Mouse (Mus musculus): Measurements from ENCODE around the gene Ogdhl. TPM values are rescaled to one million over a fixed set of nuclear protein-coding genes. Genes with fewer than 3 reads are reported as not detected.
"Not testable (repeated sequence)": the region's sequence is repeated elsewhere in the genome, so short reads cannot be mapped to it uniquely, and the experiment has no call there.

Ogdhl gene
- 100 to 1,000 TPM; 120 to 136 (median 125) TPM for total RNA-seq (2022)

DNA sequence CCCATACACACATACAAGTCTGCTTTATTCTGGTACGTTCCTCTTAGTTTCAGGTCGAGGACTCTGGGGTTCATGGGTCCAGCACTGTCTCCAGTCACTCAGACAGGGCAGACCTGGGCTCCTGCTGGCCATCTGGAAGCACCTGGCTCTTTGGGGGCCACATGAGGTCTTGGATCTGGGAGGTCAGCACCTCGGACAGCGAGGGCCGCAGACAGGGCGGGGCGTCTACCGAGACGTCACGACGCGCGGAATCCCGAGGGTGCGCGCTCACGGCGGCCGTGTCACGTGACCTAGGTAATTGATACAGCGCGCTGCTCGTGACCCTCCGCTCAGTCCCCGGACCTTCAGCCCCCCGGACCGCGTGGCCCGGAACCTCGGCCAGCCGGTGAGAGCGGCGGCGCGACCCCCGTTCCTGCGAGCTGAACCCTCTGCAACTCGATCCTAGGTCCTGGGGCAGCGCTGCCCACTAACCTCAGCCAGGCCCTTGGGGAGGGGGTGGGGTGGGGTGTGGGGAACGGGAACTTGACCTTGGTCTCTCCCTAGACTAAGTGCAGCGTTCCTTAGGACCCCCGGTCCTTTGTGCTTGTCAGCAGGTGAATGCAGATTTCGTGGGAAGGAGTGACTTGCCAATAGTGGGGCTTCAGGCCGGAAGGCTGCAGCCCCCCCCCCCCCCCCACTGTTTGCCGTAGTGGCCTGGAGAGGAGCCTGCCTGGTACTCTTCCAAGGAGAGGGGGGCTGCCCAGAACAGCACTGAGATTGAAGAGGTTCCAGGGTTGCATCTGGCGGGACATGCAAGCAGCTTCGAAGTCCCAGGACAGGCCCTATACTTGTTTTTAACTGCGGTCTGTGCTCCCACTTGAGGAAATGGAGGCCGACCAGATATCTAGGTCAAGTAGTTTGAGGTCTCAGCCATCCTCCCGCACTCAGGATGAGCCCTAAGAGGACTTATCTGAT is at the start of gene Ogdhl:
Ogdhl (plus strand) TSS at position 288 of the 954 bp plus-strand sequence.
- peak; percentile 72 to 73 for DNase-seq (ENCODE audit: low spot score in 2 of 2)

DNA sequence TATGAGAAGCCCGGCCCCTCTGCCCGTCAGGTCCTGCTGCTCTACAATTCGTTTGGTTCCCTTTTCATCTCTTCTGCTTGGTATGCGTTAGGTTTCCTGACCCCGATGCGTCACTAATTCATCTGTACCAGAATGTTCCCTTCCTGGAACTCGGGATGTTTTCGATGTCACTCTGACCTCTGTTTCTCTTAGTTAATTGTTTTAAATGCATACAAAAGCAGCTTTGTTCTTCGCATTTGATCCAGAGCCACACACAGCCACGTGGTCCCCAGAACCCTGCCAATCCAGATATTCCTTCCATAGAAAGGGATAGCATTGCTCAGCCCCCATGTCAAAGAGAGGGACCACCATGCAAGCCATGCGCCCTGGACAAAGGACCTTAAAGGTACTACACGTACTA is 20.2 kb upstream of the Ogdhl start:
- peak in 1 of 2 experiments; percentile 78 for DNase-seq (ENCODE audit: low spot score in 2 of 2)

DNA sequence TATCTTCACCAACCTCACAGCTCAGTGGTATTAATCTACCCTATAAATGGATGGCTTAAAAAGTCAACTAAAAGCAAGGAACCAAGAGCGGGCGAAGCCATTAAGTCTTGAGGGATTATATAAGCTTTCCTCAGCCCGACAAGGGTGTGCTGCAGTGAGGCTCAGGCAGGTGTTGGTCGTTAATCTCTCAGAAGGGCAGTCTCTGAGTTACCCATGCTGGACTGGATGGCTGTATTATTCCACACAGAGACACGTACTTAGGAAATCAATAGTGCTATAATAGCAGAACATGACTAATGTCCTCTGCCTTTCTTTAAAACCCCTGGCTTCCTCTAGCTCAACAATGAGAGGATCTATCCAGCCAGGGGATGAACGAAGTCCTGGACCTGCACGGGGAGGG is 19.4 kb upstream of the Ogdhl start:
- no peak for DNase-seq (ENCODE audit: low spot score in 2 of 2)

DNA sequence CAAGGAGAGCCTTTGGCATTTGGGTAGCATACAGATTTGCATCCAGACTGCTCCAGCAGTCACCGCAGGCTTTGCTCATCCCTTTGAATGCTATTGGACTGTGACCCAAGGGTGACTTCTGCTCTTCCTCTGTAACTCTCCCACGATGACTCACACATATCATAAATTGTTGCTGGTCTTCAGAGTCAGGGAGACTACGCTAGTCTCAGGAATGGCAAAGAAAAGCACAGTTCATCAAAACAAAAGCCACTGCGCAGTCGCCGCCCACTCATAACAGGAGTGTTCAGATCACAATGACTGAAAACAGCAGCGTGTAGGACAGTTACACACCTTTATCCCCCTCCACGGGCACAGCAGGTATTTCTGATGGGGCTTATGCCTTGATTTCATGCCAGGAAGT is 16.9 kb upstream of the Ogdhl start:
- DNase-seq (ENCODE audit: low spot score in 2 of 2): no peak

DNA sequence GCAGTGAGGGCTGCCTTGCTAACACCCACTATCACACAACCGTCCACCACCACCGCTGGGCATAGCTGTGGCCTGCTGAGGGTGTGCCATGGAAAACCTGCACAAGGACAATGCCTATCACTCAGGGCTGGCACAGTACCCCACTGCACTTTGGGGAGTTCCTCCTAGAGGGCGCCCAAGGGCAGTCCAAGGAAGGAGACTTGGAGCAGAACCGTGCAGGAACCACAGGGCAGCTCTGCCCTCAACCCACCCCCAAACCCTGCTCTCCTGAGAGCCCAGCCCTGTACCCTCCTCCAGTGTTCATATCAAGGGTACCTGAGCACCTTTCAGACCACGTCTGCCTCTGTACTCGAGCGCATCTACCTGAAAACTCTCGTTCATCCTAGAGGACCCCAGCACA is 11.9 kb upstream of the Ogdhl start:
- DNase-seq (ENCODE audit: low spot score in 2 of 2): peak; percentile 44 to 65

DNA sequence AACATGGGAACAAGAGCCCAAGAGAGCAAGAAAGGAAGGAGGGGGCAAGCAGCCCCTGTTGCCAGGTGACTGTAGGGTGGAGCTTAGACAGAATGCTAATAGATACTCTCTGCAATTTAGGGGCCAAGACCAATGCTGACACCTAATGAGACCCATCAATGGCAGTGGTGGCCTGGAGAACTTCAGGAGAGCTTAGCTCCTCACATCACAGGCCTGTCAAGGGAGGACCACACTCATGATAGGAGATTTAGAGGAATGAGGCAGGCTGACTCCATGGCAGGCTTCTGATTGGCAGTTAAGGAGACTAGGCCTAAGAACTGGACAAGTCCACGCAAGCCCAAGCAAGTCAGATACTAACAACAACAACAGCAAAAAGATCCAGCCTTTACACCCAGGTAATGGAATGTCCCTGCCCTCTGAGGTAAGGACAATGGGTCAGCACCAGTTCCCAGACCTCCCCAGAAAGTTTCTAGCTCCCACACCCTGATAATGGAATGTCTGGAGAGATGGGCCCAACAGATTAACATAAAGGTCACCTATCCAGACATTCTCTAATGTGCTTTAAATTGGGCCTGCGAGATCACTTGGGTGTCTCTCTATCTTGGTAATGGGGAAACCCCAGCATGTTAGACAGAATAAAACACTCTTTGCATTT is 10.3 kb upstream of the Ogdhl start:
- no peak for DNase-seq (ENCODE audit: low spot score in 2 of 2)

DNA sequence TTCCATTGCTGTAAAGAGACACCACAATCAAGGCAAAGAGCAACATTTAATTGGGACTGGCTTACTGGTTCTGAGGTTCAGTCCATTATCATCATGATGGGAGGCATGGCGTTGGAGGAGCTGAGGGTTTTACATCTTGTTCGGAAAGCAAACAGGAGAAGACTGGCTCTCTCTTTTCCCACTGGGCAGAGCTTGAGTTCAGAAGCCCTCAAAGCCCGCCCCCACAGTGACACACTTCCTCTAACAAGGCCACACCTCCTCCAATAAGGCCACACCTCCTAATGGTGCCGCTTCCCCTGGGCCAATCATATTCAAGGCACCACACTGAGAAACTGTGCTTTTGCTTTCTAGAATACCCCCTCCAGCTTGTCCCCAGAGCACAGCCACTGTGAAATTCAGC is 4.0 kb upstream of the Ogdhl start:
- DNase-seq (ENCODE audit: low spot score in 2 of 2): no peak

DNA sequence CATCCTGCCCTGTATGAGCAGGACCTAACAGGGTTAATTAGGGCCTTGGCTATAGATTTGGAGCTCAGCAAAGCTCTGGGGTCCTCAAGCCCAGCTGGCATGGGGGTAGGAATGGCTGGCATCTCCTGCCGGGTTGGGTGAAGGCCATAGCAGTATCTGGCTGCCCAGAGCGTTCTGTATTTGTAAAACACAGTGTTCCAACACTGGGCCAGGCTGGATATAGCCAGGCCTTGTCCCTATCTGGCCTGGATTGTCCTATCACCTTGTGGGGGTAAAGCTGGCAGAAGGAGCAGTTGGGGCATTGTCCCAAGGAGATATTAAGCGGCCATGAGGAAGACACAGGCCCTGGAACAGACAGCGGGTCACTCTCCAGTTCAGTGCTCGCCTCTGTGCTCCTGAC is 1.4 kb downstream of the Ogdhl start:
- DNase-seq (ENCODE audit: low spot score in 2 of 2): no peak

DNA sequence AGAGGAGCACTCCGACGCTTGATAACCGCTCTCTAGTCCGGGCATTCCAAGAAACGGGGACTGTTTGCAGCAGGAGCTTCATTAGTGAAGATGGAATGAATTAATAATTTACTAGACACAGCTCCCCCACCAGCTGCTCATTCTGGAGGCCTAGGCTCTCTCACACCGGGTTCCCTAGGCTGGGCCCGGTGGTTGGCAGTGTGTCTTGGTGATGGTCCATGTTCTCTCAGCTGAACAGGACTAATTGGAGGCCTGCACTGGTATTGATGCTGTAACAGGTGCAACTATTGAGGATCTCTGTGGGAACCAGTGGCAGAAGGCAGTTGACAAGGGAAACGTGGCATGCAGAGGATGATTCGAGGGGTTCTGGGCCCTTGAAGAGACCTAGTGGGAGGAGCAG is 5.5 kb downstream of the Ogdhl start:
- DNase-seq (ENCODE audit: low spot score in 2 of 2): no peak

DNA sequence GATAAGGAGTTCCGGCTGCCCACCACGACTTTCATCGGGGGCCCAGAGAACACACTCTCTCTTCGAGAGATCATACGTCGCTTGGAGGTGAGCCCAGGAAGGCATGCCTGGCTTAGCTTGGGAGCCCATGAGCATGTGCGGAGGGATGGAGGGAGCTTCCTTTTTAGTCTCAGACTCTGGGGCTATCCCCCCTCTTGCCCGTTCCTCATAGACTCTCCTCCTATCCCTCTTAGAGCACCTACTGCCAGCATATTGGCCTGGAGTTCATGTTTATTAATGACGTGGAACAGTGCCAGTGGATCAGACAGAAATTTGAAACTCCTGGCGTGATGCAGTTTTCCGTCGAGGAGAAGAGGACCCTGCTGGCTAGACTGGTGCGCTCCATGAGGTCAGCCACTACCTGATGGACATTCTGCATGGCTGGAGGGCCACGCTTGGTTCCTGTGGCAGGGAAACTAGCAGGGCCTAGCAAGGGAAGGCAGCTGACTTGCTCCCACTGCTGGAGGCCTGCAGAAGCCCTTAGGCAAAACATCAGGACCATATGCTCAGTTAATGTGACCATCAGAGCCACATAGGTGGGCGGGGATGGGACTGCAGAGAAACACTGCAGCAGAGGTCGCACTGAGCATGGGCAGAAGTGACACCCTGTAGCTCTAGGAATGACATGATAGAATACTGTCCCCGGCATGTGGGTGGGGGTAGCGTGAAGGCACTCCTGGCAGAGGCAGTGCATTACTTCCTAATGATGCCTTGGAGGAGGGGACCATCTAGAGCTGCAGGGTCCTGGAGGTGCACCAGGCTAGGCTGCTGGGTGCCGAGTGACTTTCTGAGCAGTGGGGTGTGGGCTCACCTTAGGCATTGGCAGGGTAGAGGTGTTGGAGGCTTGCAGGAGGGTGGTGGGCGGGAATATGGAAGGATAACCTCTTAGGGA is 11.0 kb downstream of the Ogdhl start:
- no peak for DNase-seq (ENCODE audit: low spot score in 2 of 2)

DNA sequence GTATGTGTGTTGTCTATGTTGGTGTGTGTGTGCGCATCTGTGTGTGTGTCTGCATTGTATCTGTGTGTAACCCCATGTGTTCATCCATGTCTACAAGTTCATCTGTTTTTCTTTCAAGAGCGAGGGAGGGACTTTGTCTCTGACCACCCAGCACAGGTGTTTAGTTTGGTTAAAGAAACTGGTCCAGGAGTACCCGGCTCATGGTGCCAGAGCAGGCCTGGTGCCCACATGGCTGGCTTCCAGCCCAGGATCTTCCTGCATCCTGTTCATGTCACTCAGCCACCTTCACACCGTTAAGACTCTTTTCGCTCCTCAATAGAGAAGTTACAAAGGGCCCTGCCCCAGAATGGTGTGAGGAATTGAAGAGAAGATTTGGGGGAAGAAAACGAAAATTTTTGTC is 14.2 kb downstream of the Ogdhl start:
- DNase-seq (ENCODE audit: low spot score in 2 of 2): no peak

DNA sequence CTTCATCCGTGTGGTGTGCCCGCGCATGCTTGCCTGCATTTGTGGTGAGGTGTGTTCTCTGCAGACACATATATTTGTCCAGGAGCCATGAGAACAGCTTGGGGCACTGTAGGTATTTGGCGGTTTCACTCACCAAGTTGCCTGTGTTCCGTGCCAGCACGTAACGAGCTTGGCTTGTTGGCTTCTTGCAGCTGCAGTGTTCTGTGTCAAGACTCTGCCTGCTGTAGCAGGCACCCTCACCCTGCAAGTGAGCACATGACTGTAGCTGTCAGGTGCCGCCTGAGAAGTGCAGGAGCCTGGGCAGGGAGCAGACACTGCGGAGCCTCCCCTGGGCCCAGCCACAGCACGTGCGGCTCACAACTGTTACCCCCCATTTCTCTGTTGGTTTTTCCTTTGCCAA is 14.7 kb downstream of the Ogdhl start:
- DNase-seq (ENCODE audit: low spot score in 2 of 2): no peak

DNA sequence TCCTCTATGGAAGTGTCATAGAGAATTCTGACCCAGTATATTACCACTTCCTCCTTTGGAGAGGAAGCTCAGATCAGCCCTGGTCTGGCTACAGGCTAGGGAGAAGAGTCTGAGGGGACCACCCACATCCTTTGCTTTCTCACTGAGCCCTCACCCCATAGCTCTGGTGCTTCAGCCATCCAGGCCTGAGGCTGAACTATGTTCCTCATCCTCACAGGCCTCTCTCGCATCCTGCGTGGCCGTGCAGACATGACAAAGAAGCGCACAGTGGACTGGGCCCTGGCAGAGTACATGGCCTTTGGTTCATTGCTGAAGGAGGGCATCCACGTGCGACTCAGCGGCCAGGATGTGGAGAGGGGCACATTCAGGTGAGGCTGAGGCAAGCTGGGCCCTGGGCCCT is 20.0 kb downstream of the Ogdhl start:
- DNase-seq (ENCODE audit: low spot score in 2 of 2): no peak

DNA sequence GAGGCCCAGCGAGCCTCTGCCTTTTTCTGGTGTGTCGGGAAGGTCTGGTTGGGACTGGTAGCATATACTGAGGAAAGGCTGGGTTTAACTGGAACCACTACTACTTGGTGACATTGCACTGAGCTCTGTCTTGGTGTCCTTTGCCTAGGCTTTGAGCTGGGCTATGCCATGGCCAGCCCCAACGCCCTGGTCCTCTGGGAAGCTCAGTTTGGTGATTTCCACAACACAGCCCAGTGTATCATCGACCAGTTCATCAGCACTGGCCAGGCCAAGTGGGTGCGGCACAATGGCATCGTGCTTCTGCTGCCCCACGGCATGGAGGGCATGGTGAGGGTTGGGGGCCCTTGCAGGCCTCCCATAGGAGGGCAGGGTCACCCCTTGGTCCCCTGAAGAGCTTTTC is 22.4 kb downstream of the Ogdhl start:
- DNase-seq (ENCODE audit: low spot score in 2 of 2): no peak

DNA sequence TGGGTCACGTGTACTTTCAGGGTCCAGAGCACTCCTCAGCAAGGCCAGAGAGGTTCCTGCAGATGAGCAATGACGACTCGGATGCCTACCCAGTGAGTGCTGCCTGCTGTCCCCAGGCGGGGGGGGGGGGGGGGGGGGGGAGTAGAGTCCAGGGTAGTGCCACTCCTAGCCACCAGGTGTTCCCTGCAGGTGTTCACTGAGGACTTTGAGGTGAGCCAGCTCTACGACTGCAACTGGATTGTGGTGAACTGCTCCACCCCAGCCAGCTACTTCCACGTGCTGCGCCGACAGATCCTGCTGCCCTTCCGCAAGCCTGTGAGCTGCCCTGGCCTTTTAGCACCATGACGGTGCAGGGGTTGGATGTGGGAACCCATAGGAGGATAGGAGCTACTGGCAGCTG is 22.9 kb downstream of the Ogdhl start:
- no peak for DNase-seq (ENCODE audit: low spot score in 2 of 2)

DNA sequence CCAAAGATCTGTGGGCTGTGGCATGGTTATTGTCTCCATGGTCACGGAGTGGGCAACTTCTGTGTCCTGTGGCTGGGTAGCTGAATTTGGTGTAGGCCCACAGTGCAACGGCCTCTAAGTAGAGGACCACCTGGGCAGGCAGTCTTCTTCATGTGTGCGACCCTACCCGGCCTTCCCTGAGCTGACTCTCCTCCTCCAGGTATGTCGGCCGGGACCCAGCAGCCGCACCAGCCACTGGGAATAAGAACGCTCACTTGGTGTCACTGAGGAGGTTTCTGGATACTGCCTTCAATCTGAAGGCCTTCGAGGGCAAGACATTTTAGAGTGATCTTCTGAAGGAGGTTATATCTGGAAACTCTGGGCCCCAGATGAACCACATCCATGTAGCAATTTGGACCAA is 25.5 kb downstream of the Ogdhl start:
- no peak for DNase-seq (ENCODE audit: low spot score in 2 of 2)

DNA sequence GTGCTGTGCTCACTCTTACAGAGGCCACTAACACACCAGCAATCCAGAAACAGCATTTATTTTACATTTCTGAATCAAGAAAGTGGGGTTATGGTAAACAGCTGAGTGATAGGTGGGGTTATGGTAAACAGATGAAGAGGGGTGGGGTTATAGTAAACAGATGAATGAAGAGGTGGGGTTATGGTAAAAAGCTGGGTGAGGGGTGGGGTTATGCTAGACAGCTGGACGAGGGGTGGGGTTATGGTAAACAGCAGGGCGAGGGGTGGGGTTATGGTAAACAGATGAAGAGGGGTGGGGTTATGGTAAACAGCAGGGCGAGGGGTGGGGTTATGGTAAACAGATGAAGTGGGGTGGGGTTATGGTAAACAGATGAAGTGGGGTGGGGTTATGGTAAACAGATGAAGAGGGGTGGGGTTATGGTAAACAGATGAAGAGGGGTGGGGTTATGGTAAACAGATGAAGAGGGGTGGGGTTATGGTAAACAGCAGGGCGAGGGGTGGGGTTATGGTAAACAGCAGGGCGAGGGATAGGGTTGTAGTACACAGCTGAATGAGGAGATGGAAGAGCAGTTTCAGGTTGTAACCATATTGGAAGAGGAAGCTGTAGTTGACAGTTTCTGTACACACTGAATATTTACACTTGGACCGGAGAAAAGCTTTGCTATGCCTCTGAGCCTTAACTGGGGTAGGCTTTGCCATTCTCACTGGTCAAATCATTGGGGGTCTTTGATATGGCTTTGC is 29.5 kb downstream of the Ogdhl start:
- DNase-seq (ENCODE audit: low spot score in 2 of 2): not testable (repeated sequence)

DNA sequence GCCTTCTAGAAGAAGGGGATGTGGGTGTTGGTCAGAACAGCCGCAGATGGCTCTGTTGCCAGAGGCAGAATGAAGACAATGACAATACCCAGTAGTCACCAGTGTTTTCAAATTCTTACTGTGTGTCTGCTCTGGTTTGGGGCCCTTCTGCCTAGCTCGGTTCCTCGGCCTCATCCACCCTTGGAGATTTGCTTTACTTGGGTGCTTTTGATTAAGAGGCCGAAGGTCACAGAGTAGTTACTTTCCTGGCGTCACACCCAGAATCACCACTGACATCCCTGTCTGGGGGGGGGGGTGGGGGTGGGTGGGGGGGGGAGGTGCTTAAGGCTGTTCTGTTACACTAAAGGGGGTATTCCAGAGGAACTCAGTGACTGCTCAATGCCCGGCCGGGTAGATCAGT is 42.5 kb downstream of the Ogdhl start:
- no peak for DNase-seq (ENCODE audit: low spot score in 2 of 2)

DNA sequence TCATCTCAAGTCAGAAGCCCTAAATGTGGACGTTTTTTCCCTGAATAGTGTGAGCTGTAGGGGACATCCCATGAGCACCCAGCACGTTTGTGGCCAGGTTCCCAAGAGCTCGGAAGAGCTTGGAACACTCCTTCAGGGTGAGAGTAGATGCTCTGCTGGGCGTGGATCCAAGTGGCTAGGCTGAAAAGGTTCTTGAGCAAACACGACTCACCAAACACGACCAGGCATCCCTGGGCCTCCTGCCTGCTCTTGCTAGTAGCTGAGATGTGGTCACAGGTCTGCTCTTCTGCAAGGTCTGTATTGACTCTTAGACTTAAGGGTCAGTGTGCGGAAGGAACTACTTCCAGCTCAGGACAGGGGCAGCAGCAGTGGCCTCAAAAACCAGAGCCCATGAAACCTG is 47.9 kb downstream of the Ogdhl start:
- DNase-seq (ENCODE audit: low spot score in 2 of 2): no peak

DNA sequence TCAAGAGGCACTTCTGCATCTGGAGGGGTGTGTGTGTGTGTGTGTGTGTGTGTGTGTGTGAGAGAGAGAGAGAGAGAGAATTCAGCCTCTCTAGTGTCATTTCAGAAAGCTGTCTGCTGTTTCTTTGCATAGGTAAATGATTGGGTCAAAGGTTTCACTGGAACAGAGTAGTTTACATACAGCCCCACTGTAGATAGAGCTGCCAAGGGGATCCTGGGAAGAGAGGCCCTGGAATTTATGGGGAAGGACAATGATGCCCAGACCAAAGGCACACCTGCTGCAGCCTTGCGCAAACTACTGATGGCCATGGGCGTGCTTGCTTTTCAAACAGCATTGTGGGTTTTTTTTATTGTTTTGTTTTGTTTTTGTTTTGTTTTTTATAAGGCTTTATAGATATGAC is 50.7 kb downstream of the Ogdhl start:
- DNase-seq (ENCODE audit: low spot score in 2 of 2): no peak

All from left cerebral cortex, adult 8-10 months (tissue).